Mouse (Mus musculus) C2C12 (cell line): ENCODE data around the gene Rd3.

Experiments
- CEBPB ChIP-seq: IDR thresholded peaks from one replicate; pipeline ENCODE4 v1.6.1; 2011; ENCODE audit warnings: low read depth, mild to moderate bottlenecking, control low read depth, moderate library complexity
- CTCF ChIP-seq: IDR thresholded peaks from one replicate; pipeline ENCODE4 v1.5.1; 2011; ENCODE audit not compliant: control insufficient read depth, insufficient read depth, insufficient read length
- FOSL1 ChIP-seq: IDR thresholded peaks from one replicate; pipeline ENCODE4 v1.8.0; 2011; ENCODE audit warnings: mild to moderate bottlenecking, low read length; ENCODE audit not compliant: poor library complexity, insufficient read depth, severe bottlenecking
- MAX ChIP-seq: IDR thresholded peaks from one replicate; pipeline ENCODE4 v1.6.1; 2011; ENCODE audit warnings: mild to moderate bottlenecking, control low read depth
- MYOD1 ChIP-seq: IDR thresholded peaks from one replicate; pipeline ENCODE4 v1.6.1; 2011; ENCODE audit warnings: low read depth; ENCODE audit not compliant: control insufficient read depth, insufficient read length
- USF1 ChIP-seq: IDR thresholded peaks from one replicate; pipeline ENCODE4 v1.6.1; 2011; ENCODE audit warnings: low read depth, mild to moderate bottlenecking, control low read depth, moderate library complexity

DNA sequence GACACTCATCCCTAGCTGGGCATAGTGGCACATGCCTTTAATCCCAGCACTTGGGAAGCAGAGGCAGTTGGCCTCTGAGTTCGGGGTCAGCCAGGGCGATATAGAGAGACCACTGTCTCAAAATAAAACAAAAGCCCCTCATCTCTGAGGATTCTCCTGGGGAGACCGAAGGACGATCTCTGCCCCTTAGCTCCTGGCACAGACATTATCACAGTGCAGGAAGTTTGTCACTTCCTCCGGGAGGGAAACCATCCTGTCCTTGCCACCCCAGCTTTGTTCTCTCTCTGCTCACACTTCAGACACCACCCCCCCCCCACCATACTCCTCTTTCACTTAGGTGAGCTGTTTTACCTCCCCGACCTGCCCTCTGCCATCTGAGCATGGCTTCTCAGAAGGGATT is 33.5 kb upstream of the Rd3 start:
- TF ChIP-seq CTCF (no peak), MAX (no peak), USF1 (no peak), MYOD1 (no peak), CEBPB (no peak), FOSL1 (no peak)
